Mouse (Mus musculus) retina, adult 2 months (tissue): ENCODE measurements around the gene Mfrp.

Source experiments
- DNase-seq: peaks from one replicate; pipeline ENCODE4 v3.0.0-alpha.2; 2012; ENCODE audit warnings: low read depth, low spot score

Gene Mfrp

DNA sequence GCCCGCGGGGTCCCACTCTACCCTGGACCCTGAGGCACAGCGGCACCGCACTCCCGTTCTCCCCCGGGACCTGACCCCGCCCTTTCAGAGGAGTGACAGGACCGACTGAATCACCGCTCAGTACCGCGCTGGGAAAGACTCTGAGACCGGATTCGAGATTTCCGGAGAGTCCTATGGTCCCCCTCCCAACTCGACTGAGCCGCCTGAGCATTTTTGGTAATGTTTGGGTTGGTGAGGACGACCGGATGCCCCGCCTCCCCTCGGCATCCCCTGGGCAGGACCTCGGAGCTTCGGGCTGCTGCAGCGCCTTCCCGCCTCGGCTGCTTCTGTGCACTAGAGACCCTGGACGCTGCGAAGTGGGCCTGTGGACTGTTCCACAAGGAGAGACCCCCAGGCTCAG lies 28.5 kb downstream of the Mfrp start:
- no peak for DNase-seq

- no peak for DNase-seq
These were observed 29.2 kb downstream of the Mfrp start for GRCm38 (mm10) chr9:44130581-44131275.

GRCm38 (mm10) chr9:44131276-44131590 lies 29.7 kb downstream of the Mfrp start:
- DNase-seq: no peak

DNA sequence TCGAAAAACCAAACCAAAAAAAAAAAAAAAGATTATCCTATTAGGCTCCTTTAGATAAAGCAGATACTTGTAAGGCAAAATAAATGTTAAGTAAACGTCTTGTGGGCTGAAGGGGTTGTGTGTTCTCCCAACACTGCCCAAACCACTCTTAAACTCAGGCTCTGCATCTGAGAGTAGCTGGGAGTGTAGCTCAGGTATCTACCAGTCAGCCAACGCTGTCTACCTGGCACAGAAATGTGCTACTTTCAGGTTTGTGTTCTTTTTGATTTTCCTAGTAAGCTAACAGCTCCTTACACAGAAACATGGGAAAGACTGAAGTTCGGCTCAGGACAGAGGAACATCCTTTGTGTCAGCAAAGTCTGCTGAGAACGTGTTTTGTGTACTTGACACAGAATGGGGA lies 30.7 kb downstream of the Mfrp start:
- DNase-seq: no peak

- DNase-seq: no peak
These were observed 31.8 kb downstream of the Mfrp start for GRCm38 (mm10) chr9:44133287-44133686.

DNA sequence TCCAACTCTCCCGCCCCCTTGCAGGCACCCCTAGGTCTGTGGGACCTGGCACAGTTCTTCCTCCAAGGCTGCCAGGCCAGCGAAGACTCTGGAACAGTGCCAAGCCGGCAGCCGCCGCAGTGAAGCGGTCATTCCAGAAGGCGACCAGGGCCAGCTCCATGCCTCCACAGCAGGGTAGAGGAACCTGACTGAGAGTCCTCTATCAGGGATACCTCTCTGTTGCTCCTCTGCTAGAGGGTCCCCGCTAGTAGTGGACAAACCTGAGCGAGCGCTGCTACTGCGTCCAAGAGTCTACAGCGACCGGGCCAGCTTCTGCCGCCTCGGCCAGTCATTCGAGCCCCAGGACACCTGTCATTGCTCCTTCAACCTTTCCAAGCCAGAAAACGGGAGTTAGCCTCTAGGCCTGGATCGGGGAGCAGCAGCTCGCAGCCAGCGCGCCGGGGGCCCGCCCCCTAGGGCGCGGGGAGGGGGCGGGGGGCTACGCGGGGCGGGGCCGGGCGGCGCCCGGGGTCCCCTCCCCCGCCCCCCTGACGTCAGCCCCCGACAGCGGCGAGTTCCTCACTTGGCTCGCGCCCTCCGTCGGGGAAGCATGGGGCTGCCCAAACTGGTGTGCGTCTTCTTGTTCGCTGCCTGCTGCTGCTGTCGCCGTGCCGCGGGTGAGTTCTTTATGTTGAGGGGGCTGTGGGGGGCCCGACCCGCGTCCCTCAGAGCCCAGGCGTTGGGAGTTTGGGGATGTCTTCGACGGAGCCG lies 32.7 kb downstream of the Mfrp start, which contains the start of gene Mcam:
TSS of gene Mcam (plus strand) at position 369 of the 750 bp plus-strand sequence.
- no peak for DNase-seq

GRCm38 (mm10) chr9:44134851-44135730 lies 33.6 kb downstream of the Mfrp start:
- no peak for DNase-seq

DNA sequence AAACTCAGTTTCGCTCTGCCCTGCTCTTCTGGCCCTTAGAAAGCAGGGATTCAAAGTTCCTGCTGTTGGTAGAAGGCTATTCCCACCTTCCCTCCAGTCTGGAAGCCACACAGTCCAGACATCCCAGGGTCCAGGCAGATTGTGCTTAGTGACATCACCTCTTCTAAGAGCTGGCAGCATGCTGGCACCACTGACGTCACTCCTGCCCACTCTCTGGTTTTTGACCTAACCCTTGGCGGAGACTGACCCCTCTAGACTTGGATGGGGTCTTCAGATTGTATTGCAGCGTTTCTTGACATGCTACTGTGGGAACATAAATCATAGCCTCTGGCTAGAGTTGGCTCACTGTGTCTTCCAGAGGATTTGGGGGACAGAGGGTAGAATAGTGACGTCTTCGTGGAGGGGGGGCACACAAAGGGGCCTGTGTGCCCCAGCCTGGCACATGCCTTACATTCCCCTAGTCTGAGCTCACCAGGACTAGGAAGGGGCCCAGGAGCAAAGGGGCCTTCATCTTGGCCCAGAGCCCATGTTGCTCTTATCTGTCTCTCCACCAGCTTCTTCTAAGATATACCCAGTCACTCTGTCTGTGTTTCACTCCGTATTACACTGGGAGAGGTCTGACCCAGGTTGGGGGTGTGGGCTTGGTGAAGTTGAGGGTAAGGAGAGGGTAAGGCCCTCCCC lies 34.3 kb downstream of the Mfrp start:
- DNase-seq: no peak

DNA sequence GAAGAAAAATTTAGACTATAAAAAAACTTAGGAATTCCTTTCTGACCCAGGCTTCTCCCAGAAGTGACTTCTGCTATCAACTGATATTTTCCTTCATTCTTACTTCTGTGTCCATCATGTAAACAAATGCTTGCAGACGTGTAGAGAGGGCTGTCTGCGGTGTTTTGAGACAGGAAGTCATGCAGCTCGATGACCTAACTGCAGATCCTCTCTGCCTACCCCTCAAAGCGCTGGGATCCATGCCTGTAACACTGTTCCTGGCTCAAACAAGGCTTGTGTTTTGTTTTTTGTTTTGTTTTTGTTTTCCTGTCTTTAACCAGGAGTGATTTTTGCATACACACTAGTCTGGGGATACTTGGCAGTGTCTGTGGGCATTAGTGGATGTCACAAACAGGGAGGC lies 36.3 kb downstream of the Mfrp start:
- DNase-seq: no peak

GRCm38 (mm10) chr9:44141951-44142350 lies 40.4 kb downstream of the Mfrp start:
- DNase-seq: no peak

DNA sequence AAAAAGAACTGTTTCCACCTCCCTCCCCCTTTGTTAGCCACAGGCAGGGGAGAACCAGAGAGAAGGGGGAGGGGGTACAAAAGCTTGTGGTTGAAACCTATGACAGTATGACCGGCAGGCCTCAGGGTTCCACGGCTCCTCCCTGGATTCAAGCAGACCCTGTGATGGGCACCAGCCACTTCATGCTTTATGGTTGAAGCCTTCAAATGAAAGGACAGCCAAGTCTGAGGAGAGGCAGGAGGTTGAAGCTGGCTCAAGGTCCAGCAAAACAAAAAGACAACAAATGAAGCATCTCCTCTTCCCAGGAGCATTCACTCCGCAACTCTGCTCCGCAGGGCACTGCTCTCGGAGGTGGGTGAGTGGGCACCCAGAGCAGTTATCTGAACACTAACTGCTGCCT lies 41.9 kb downstream of the Mfrp start:
- no peak for DNase-seq

DNA sequence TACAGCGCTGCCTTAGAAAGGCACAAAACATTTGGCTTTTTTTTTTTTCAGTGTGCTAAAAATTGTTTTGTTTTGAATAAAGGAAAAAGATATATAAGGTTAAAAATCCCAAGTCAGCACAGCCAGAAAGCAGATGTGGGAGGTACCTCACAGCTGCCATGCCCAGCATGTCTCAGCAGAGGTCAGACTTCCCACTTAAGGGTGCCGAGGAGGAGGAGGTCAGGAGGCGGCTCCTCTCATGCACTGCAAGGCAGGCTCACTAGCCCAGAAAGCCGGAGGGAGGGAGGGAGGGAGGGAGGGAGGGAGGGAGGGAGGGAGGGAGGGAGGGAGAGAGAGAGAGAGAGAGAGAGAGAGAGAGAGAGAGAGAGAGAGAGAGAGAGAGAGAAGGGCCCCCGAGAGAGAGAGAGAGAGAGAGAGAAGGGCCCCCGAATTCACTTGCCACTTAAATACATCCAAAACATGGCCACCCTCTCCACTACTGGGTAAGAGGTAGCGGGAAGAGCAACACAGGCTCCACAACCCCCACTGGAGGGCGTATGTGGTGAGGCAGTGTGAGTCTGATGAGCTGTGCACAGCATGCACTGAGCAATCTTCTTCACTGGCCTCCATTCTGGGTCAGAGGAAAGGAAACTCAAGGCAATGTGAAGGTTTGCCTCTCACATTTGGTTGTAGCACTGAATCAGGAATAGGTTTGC lies 42.6 kb downstream of the Mfrp start:
- no peak for DNase-seq

DNA sequence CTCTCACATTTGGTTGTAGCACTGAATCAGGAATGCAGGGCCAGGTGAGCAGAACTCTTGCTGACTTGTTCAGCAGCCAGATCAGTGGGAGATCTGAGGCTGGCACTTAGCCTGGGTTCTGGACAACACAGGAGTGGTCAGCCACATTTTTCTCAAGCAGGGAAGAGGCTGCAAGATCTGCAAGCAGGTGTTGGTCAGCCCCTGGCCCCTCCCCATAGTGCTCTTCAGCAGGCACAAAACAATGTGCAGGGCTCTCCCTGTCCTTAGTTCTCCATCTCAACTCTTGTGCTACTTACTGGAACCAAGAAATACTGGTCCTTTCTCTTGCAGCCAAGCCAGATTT lies 43.2 kb downstream of the Mfrp start:
- no peak for DNase-seq

- no peak for DNase-seq
These were observed 45.8 kb downstream of the Mfrp start for GRCm38 (mm10) chr9:44147290-44147689.
